Mouse (Mus musculus) ovary, adult 18-20 months (tissue): ENCODE data around the gene Stac.

ENCODE experiments used
- DNase-seq: peaks from one replicate; pipeline ENCODE4 v3.0.0; 2022; ENCODE audit warnings: low spot score, mixed read lengths

Stac gene

DNA sequence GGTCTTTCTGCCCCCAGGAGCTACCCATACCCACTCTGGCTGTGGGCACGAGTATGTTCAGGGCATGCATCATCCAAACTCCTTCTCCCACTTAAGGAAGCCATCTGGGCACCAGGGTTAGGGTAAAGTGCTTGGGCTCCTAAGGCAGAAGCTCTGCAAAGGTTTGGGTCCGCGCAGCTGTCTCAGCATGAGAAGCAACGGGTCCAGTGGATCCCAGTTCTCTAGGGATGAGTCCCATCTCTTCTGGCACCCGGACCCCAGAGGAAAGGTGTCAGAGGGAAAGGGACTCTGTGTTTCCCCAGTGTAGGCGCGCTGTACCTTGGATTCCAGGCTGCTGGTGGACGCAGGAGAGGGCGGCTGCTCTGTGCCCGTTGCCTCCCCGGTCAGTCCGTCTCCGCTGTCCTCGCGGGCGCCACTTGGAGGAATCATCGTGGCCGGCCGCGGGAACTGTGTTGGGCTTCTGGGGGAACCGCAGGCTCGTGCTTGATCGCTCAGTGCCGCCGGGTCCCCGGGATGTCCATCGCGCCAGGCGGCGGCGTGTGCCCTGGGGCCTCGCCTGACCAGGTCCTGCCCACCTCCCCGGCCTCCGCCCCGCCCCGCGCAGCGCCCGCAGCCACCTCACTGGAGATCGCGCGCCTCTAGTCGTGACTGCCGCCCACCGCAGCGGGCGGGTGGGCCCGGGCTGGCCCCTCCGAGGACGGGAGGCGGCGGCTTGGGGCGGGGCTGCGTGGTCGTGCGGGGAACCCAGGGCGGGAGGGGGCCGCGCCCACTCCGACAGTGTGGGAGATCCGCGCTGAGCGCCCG is at the start of gene Stac:
Gene Stac, minus strand, starts transcription at position 669 of the 804 bp plus-strand sequence.
- no peak for DNase-seq

DNA sequence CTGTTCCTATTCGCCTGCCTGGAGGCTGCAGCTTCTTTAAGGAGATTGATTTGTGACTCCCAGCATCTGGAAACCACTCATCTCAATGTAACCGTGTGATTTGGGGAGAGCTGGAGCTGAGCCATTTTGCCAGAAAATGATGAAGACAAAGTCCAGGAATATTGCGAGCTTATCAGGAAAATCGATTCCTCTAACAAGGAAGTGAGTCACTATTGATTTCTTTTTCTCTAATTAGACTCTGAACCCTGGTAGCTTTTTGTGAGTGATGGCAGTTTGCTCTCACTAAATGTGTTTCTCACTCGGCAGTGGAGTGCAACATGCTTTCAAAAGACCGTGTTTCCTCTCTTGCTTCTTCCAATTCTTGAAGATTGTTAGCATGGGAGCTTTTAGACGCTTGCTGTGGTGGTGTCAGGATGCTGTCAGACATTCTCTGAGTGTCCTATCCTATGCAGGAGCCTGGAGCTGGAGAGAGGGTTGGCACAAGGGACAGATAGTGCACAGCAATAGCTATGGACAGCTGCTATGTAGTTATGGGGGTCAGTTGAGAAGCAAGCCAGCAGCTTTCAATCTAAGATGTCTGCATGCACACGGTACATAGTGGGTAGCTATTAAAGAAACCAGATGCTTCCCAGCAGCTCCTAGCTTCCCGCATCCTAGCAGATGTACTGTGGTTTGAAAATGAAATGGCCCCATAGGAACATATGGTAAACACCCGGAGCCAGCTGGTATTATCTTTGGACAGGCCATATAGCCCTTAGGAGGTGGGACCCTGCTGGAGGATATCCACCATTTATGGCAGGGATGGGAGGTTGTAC is 49.5 kb upstream of the Stac start:
- no peak for DNase-seq

GRCm38 (mm10) chr9:111739026-111739425 is 48.9 kb upstream of the Stac start:
- no peak for DNase-seq

DNA sequence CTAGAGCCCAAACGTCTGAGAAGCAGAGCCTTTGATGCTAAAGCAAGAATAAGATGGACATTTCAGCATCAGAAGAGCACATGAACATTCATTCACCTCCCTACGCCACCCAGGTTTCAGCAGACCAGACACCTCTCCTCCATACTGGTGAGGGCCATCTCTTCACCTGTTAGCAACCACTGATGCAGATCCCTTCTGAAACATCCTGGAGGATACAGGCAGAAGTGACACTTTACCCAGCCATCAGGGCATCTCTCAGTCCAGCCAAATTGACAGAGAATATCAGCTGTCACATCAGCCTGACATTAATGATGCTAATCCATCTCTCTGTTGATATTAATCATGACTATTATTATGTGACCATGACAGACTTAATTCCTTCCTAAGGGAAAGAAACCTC is 47.6 kb upstream of the Stac start:
- no peak for DNase-seq

DNA sequence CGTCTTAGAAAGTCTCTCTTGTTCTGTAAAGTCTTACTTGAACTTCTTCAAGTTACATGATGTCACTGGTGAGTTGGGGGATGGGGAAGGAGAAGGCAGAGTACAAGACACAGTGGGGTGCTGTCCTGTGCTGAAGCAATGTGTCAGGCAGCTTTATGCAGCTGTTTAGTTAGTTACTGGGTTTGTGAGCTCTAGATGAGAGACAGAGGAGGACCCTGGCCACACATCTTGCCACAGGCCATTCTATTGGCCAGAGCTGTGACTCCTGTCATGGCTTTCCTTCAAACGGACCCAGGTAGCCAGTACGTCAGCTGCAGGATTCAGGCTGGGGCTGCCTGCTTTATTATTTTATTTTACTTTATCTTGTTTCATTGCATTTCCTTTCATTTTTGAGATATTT is 45.8 kb upstream of the Stac start:
- DNase-seq: no peak

GRCm38 (mm10) chr9:111731939-111732670 is 42.0 kb upstream of the Stac start:
- DNase-seq: no peak

DNA sequence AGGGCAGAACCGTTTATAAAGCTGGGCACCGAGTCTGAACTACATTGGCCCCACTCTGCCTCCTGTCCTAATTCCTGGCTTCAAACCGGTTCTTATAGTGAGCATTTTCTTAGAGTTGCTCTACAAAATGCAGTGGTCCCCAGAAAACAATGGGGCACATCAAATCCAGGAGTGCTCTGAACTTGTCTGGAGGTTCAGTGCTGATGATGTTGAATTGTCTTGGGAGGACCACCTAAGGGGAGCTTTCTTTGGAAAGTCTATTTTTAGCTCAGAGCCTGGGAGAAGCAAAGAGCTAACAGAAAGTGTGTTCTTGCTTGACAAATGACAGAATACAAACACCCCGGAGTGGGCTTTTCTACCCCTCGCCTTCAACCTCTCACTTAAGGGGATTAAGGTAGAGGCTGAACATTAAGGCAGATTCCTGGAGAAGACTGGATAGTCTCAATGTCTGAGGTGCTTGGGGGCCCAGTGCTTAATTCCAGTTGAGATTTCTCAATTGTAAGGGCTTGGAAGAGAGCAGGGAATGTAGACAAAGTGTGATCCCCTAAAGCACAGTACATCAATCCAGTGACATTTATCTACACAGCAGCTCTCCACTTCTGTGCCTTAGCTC is 34.9 kb upstream of the Stac start:
- no peak for DNase-seq

- no peak for DNase-seq
These were observed 24.3 kb upstream of the Stac start for GRCm38 (mm10) chr9:111714457-111714856.

GRCm38 (mm10) chr9:111700101-111700500 is 10.0 kb upstream of the Stac start:
- no peak for DNase-seq

GRCm38 (mm10) chr9:111690484-111690855 is 322 bp upstream of the Stac start:
- DNase-seq: no peak

GRCm38 (mm10) chr9:111689146-111689545 is 1.0 kb downstream of the Stac start:
- no peak for DNase-seq

- DNase-seq: no peak
These were observed 6.0 kb downstream of the Stac start for GRCm38 (mm10) chr9:111684170-111684569.

DNA sequence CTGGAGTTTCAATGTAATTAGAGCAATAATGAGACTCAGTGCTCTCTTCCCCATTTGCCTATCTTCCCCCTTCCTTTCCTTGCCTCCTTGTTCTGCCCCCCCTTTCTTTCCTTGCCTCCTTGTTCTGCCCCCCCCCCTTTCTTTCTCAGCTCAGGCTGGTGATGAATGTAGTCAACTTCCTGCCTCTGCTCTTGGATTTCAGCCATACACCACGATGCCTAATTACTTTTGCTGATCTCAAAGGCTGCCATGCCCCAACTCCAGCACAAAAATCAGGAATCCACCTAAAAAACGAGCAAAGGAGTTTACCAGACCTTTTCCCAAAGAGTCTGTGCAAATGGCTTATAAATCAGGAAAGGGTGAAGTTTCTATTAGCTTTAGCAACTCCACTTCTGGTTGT is 10.6 kb downstream of the Stac start:
- no peak for DNase-seq

DNA sequence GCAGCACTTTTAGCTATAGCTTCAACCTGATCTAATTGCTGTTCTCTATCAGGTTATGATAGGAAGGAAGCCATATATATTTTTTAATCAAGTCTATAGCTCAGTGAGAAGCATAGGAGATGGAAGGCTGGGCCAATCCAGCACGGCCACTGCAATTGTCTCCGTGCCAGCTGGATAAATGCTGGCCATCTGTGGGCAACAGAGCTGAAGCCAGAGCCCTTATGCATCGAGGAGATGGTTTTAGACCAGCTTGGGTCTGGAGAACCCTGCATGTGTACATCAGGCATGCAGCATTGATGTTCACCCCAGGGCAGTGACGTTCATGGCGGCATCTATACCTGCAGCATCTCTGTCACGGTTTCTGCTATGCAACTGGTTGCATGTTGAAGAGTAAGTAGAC is 20.3 kb downstream of the Stac start:
- DNase-seq: no peak

DNA sequence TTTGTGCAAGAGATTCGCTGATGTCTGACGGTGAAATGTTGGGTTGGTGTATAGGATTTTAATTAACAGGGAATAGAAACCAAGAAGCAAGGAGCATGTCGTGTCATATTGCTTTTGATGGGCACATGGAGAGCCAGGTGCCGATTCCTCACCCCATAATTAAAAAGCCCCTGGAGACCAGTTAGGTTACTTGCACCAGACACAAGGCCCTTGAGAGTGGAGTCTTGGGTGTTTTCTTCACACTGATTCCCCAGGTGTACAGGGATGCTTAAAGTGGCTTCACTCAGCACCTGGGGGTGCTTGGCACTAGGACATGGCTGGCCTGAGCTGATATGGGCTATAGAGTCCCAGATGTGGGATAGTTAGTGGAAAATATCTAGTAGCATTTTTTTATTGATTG is 35.1 kb downstream of the Stac start:
- DNase-seq: no peak

DNA sequence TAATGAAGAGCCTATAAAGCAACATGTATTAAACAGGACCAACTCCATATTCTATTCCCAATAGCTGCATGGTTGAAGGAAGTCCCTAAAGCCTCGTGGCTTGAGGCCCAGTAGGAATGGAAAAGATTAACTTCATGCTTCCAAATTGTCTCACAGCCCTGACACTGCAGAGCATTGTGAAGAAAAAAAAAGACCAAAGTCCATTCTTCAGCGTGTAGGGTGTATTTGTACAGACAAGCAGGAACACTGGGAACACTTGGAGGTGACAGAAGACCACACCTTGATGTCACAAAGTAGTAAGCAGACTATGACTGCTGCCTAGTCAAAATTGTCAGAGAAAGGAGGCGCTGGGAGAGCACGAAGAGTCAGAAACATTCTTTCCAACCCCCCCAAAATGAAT is 45.9 kb downstream of the Stac start:
- DNase-seq: no peak

GRCm38 (mm10) chr9:111643369-111643768 is 46.8 kb downstream of the Stac start:
- DNase-seq: no peak

DNA sequence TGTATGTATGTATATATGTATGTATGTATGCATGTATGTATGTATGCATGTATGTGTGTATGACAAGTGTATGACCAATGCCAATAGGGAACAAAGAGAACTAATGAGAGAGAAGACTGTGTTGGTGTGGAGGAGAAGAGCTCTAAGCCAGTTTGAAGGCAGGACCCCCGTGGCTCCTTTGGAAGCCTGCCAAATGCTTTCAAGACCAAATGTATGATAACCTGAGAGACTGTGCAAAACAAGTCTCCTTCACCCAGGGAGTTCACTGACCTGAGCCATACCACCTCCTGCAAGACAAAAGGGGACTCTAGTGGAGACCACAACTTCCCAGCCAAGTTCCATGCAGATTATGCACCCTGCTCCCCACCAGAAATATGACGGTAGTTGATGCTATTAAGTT is 52.5 kb downstream of the Stac start:
- DNase-seq: no peak

DNA sequence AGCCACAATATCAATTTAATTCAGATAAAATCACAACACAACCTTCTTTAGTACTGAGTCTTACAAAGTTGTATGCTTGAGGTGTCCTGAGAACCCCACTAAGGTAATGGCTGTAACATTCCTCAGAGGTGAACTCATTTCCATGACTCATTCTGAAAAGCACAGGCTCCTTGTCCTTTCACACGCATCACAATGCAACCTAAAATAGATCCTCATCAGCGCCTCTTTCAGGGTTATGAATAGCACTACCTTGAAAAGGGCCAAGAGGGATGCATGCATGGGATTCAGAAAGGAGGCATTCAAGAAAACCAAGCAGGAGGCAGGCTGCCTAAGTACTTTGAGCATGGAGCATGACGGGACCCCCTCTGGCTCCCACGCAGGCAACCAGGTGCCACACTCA is 57.3 kb downstream of the Stac start:
- no peak for DNase-seq

- DNase-seq: no peak
These were observed 69.0 kb downstream of the Stac start for GRCm38 (mm10) chr9:111621191-111621590.

DNA sequence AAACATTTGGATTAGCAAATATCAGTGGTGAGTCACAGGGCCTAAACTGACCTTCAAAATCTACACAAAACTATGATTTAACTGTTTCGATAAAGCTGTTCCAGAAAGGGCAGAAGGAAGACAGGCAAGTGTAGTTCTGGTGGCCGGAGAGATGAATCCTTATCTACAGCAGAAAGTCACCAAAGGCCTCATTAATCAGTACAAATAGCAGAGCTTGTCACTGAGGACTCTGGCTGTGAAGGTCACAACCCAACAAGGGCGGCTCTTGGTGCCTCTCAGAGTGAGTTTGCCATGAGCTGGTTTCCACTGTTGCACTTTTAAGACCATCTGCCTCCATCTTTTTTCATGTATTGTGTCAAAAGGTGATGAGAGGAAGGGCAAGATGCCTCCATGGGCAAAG is 78.8 kb downstream of the Stac start:
- peak; percentile 10 for DNase-seq

DNA sequence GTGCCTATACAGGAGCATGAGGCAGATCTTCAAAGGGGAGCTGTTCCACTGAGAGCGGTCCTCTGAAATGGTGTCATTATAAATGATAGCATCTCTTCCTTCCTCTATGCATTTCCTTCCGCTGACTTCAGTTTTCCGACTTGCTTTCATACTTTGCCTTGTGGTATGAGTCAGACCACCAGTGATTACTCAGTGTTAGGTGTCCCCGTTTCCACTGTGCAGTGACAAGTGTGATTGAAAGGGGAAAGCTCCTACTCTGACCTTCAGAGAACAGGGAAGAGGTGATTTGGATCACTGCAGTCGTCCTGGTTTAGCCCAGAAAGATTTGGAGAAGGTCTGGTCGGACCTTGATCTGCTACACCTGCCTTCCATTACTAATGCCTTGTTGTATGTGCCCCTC is 81.4 kb downstream of the Stac start:
- DNase-seq: no peak
